Mouse (Mus musculus) bone marrow, adult 2 months (tissue): ENCODE results near the gene Hoxa7.

Source experiments
- CTCF ChIP-seq: fragments of 200-500 bp; IDR thresholded peaks from 2 replicates; pipeline ENCODE4 v1.5.1; 2011; ENCODE audit warnings: low read length, control low read depth; ENCODE audit not compliant: control insufficient read depth, insufficient read depth
- POLR2A ChIP-seq: fragments of 200-500 bp; IDR thresholded peaks from 2 replicates; pipeline ENCODE4 v1.6.1; 2011; ENCODE audit warnings: low read depth, mild to moderate bottlenecking, control low read depth, low read length, borderline replicate concordance; ENCODE audit not compliant: control insufficient read depth

DNA sequence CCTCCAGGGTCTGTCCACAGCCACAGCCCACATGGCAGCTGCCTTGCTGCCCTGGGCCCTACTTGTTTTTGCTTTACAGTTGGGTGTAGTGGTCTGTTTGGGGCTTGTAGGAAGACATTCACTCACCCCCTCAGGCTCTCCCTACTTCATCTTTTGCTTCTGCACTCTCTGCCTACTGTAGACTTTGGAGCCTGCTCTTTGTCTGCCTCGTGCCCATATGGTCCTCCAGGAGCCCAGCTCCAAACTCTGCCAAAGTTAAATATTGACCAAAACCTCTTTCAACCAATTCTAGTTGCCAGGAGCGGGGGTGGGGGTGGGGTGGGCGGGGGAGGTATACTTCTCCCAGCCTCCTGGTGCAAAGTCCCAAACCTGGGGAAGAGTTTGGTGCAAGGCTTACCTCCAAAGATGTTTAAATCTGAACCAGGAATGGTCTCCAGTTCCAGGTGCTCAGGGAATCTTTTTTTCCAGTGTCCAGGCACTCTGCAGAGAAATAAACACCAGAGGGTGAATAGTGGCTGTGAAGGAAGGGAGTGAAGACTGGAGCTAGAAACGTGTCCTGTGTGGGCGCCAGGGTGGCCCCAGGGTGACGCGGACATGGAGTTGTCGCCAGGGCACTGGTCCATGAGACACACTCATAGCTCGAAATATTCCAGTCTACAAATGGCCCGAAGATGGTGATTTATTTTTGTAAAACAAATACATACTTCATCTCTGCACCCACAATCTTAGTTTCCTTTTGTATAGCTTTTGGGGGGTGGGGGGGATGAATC is 38.2 kb downstream of the Hoxa7 start:
- no peak for TF ChIP-seq CTCF
- no peak for TF ChIP-seq POLR2A
